Mouse (Mus musculus) thymus, adult 2 months (tissue): ENCODE measurements at regions not wholly inside any gene's neighbourhood (a gene's known extent, or its start where the extent isn't known, plus 50 kb on each side); places are given as distances from the start of the nearest gene placed in this dataset.
A peak's percentile ranks its signal among the peaks of the same experiment; 100 is the strongest.

Experiments
- DNase-seq: peaks from one replicate; pipeline ENCODE4 v3.0.0; 2021
- H3K27ac ChIP-seq: fragments of 200-500 bp; 2 replicates; pipeline ENCODE4 v1.5.1; 2012; ENCODE audit warnings: low read length, control low read depth; ENCODE audit not compliant: control insufficient read depth, insufficient read depth
- H3K27me3 ChIP-seq: fragments of 200-500 bp; 2 replicates; pipeline ENCODE4 v1.6.1; 2012; ENCODE audit warnings: mild to moderate bottlenecking, low read length, moderate library complexity, mixed read lengths; ENCODE audit not compliant: control insufficient read depth, insufficient read depth
- H3K36me3 ChIP-seq: fragments of 200-500 bp; 2 replicates; pipeline ENCODE4 v1.6.1; 2012; ENCODE audit warnings: mild to moderate bottlenecking, low read length, moderate library complexity; ENCODE audit not compliant: control insufficient read depth, insufficient read depth
- H3K4me1 ChIP-seq: fragments of 200-500 bp; replicated peaks from 2 replicates; pipeline ENCODE4 v1.6.1; 2012; ENCODE audit warnings: low read length; ENCODE audit not compliant: control insufficient read depth, insufficient read depth
- H3K4me3 ChIP-seq: fragments of 200-500 bp; 2 replicates; pipeline ENCODE4 v1.5.1; 2012; ENCODE audit warnings: mild to moderate bottlenecking, low read length, control low read depth, moderate library complexity; ENCODE audit not compliant: control insufficient read depth, insufficient read depth
- CTCF ChIP-seq: fragments of 200-500 bp; IDR thresholded peaks from 2 replicates; pipeline ENCODE4 v1.5.1; 2012; ENCODE audit warnings: mild to moderate bottlenecking, control low read depth, low read length, moderate library complexity, borderline replicate concordance; ENCODE audit not compliant: control insufficient read depth, poor library complexity, insufficient read depth; ENCODE audit errors: extremely low read depth
- POLR2A ChIP-seq: fragments of 200-500 bp; IDR thresholded peaks from 2 replicates; pipeline ENCODE4 v1.6.1; 2012; ENCODE audit warnings: mild to moderate bottlenecking, low read length, control low read depth, moderate library complexity; ENCODE audit not compliant: control insufficient read depth, poor library complexity, insufficient read depth; ENCODE audit errors: extremely low read depth
- WGBS: fragments of 180-500 bp; shearing (Covaris S2); methylation state at CpG from one replicate; pipeline ENCODE4 v1.1.7; 2018; 5-methylcytosine and 5-hydroxymethylcytosine counted together

DNA sequence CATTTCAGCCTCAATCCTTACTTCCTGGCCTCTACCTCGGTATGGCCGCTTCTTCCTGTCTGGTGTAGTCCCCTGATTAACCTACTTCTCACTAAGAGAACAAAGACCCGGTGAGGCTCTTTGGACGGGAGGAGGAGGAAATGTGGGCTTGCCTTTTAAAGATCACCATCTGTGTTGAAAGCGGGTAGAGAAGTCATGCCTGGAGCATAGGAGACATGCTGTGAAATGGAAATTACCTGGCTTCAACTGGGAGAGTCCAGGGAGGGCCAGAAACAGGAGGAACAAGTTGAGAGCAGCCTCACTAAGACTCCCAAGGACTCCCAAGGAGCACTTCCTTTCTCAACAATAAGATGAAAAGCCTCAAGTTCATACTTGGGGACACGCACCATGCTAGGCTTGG, 59.4 kb upstream of the E2f3 start:
- no peak overlapping the region for H3K27ac ChIP-seq
- no peak for TF ChIP-seq CTCF
- TF ChIP-seq POLR2A = no peak
- peaks cover 14% of the 10 kb centered on the region for H3K4me1 ChIP-seq
- H3K36me3 ChIP-seq = no peaks in the 10 kb centered on the region
- 27% methylated on average over 6 of the region's 6 CpGs for WGBS
- no peak overlapping the region for H3K4me3 ChIP-seq
- DNase-seq = peak; percentile 10
- H3K27me3 ChIP-seq = no peaks in the 10 kb centered on the region

DNA sequence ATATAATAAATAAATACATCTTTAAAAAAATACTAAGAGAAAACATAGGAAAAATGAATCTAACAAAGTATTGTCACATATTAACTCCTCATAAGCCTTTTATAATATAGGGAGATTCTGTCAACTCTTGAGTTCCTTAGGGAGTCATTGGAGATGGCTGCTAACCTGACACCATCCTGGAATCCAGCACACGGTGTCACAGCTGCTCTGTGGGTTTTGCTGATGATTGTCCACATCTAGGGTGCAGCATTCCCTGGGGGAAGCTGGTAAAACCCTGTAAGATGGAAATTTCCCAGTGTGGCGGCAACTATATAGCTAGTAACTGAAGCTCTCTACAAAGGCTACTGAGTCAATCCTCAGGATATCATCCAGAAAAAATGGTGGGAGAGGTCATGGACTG, 58.9 kb upstream of the E2f3 start:
- WGBS = 87% methylated on average over 2 of the region's 2 CpGs
- DNase-seq = no peak
- no peaks in the 10 kb centered on the region for H3K27me3 ChIP-seq

DNA sequence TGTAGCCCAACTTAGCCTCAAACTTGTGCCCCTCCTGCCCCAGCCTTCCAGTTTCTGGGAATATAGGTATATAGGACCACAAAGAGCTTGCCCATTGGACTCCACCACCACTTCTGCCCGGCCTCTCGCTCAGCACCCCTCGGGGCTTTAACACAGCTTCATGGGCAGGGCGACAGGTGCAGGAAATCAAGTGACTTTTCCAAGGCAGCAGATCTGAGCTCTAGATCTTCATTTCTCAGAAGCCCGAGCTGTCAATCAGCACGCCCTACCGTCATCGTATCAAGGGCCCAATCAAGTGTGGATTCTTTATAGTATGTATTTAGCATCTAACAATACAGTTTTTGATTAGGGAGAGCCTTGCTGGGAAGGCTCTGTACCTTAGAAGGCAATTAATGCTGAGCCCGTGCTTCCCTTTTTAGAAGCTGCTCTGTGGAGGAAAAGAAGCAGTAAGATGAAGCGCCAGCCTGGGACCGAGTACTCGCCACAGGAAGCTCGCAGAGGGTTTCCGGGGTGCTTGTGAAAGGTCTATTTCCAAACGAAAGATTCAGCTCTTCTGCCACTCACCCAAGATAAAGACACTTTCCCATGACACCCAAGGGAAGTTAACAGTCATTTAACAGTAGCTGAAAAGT, 56.9 kb upstream of the E2f3 start:
- H3K4me1 ChIP-seq = peaks cover 14% of the 10 kb centered on the region
- TF ChIP-seq POLR2A (no peak), CTCF (no peak)
- DNase-seq = peak; percentile 48
- 6% methylated on average over 15 of the region's 15 CpGs for WGBS
- H3K36me3 ChIP-seq = no peaks in the 10 kb centered on the region
- no peaks in the 10 kb centered on the region for H3K27me3 ChIP-seq
- peak overlapping the region; percentile 45 for H3K27ac ChIP-seq
- peak overlapping the region; percentile 2; the same call in 1 of the 2 replicates for H3K4me3 ChIP-seq

More for the DNA sequence above, 58.9 kb upstream of the E2f3 start:
- no peak for TF ChIP-seq CTCF
- TF ChIP-seq POLR2A = no peak
- H3K4me1 ChIP-seq = peaks cover 14% of the 10 kb centered on the region
- H3K36me3 ChIP-seq = no peaks in the 10 kb centered on the region
- no peak overlapping the region for H3K4me3 ChIP-seq
- no peak overlapping the region for H3K27ac ChIP-seq

DNA sequence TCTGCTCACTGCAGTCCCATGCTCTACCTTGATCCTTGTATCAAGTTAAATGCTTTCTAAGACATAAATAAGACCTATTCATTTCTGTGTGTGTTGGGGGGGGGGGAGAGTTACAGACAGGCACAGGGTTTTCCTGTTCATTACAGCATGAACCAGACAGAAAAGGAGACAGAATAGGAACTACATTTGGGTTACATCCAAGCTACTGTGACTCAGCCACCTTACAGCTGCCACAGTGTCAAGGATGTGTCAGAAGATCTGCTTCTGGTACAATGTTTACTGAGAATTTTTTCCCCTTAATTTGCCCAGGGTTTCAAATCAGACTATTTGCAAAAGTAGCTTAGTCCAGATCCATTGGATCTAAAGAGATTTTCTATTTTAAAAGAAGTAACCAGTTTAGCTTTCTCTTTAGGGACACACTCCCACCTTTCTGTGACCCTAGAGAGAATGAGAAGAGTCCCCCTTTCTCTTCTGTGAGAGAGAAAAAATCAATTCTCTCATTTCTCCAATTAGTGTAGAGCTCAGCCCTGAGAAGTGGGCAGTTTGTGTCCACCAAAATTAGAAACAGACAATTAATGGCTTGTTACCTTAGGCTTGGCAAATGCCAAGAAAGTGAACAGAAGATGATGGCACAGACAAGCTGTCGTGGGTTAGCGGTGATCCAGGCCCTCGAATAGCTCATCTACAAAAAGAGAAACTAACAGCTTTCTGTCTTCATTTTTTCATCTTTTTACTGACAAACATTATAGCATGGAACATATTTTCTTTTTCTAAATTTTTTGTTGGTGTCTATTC, 55.8 kb upstream of the E2f3 start:
- H3K4me1 ChIP-seq = peaks cover 14% of the 10 kb centered on the region
- no peak for DNase-seq
- H3K4me3 ChIP-seq = no peak overlapping the region
- 82% methylated on average over 3 of the region's 3 CpGs for whole genome bisulfite sequencing
- TF ChIP-seq POLR2A = no peak
- TF ChIP-seq CTCF = no peak
- no peak overlapping the region for H3K27ac ChIP-seq
- H3K27me3 ChIP-seq = no peaks in the 10 kb centered on the region
- H3K36me3 ChIP-seq = no peaks in the 10 kb centered on the region

DNA sequence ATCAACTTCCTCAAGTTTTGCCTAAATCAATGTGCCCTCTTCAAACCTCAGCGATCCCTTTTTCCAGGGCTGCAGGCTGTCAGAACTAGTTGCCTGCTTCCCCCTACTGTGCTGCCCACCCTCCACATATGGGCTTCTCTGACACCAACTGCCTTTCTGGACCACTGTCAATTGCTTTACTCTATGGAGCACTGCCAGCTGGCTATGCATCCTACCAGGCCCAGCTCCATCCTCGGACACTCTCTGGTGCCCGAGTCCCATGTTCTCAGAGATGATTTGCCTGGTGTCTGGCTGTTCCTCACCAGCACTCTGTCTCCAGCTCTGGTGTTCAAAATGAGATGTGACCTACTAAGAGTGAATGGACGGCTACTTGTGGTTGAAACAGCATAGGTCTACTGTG, 54.4 kb upstream of the E2f3 start:
- 98% methylated on average over 4 of the region's 4 CpGs for WGBS
- H3K4me3 ChIP-seq = no peak overlapping the region
- peaks cover 12% of the 10 kb centered on the region for H3K4me1 ChIP-seq
- no peak for TF ChIP-seq POLR2A
- TF ChIP-seq CTCF = no peak
- H3K27ac ChIP-seq = no peak overlapping the region
- H3K27me3 ChIP-seq = no peaks in the 10 kb centered on the region
- no peaks in the 10 kb centered on the region for H3K36me3 ChIP-seq
- DNase-seq = no peak

DNA sequence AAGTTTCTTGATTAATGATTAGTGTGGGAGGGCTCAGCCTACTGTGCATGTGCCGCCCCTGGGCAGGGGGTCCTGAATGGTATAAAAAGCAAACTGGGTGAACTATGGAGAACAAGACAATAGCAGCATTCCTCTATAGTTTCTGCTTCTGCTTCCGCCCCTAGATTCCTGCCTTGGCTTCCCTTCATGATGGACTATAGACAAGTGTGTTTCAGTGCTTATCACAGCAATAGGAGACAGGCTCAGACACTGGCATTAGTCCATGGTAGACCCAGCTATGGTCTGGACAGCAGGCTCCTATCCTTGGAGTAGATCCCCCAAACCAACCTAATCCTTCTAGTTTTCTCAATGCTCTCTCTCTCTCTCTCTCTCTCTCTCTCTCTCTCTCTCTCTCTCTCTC, 53.9 kb upstream of the E2f3 start:
- WGBS = 97% methylated on average over 2 of the region's 2 CpGs

DNA sequence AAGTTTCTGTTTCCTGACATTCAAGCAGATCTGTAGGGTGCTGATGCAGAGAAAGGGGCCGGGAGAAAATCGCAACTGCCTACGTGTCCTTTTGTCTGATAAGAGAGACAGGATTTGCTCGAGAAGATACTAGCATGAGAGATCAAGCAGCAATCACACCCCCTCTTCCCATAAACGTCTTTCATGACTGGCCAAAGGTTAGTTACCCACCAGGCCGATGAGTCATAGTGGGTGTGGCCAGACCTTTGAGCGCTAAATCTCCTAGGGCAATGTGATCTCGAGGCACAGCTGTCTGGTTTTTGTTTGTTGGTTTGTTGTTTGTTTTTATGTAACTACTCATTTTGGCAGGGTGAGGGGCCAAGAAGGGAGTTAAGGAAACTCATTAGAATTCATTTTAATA, 50.7 kb upstream of the E2f3 start:
- TF ChIP-seq CTCF (no peak), POLR2A (no peak)

More for the DNA sequence above, 53.9 kb upstream of the E2f3 start:
- DNase-seq = no peak
- H3K27me3 ChIP-seq = no peaks in the 10 kb centered on the region
- no peaks in the 10 kb centered on the region for H3K36me3 ChIP-seq
- H3K4me3 ChIP-seq = no peak overlapping the region
- TF ChIP-seq POLR2A = no peak
- no peak for TF ChIP-seq CTCF
- peaks cover 8% of the 10 kb centered on the region for H3K4me1 ChIP-seq
- no peak overlapping the region for H3K27ac ChIP-seq

More for the DNA sequence above, 50.7 kb upstream of the E2f3 start:
- DNase-seq = no peak
- WGBS = 84% methylated on average over 8 of the region's 8 CpGs
- Histone ChIP-seq H3K4me1 (peaks cover 3% of the 10 kb centered on the region), H3K36me3 (no peaks in the 10 kb centered on the region), H3K27me3 (no peaks in the 10 kb centered on the region), H3K27ac (no peak overlapping the region), H3K4me3 (no peak overlapping the region)
